Mouse (Mus musculus): ENCODE measurements around the gene Vmn1r163. TPM values are rescaled to one million over a fixed set of nuclear protein-coding genes. Genes with fewer than 3 reads are reported as not detected.
"Not testable (repeated sequence)": the region's sequence is repeated elsewhere in the genome, so short reads cannot be mapped to it uniquely, and the experiment has no call there.

Vmn1r163 gene
- not detected in 2 replicates for polyA plus RNA-seq (2015; fragmentation: Nextera tagmentation; extraction: Ambion mirVana)

- not testable (repeated sequence) for H3K36me3 ChIP-seq; H3K4me1 ChIP-seq; H3K4me2 ChIP-seq; H3K9ac ChIP-seq; H3K27ac ChIP-seq; H3K9me3 ChIP-seq; H3K27me3 ChIP-seq (replicated peaks); ATAC-seq (ENCODE audit: insufficient read depth, low FRiP score, low read depth); H3K4me3 ChIP-seq (replicated peaks)
- no CpG with 5 or more reads among the region's 1 CpGs for WGBS
Observed at GRCm38 (mm10) chr7:23055240-23055639, at the start of gene Vmn1r163. Vmn1r163 (plus strand) TSS chr7:23055540.

DNA sequence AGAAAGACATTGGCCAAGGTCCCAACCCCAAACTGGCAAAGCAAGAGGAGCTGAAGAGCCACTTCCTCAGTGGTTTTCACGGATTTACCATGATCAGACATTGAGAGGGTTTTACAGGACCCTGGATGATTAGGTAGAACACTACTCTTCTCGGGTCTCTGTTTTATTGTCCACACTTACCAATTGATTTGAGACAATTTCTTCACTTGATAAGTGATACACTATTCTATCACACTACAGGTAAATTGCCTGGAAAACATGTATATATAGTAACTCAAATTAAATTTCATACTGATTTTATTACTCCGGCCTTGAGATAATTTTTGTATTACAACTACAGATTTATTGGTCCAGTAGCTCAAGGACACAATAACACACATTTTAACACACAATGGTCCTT, 35.5 kb upstream of the Vmn1r163 start, which contains the start of gene Gm4216:
Gene Gm4216, minus strand, starts transcription at position 101 of the 400 bp plus-strand sequence.
- H3K9me3 ChIP-seq; H3K9ac ChIP-seq; H3K4me2 ChIP-seq; H3K36me3 ChIP-seq; H3K4me3 ChIP-seq (replicated peaks); H3K4me1 ChIP-seq; H3K27ac ChIP-seq; H3K27me3 ChIP-seq (replicated peaks); ATAC-seq (ENCODE audit: insufficient read depth, low FRiP score, low read depth): not testable (repeated sequence)
- no CpG with 5 or more reads among the region's 3 CpGs for WGBS

- not testable (repeated sequence) for H3K36me3 ChIP-seq; H3K9ac ChIP-seq; H3K9me3 ChIP-seq; ATAC-seq (ENCODE audit: insufficient read depth, low FRiP score, low read depth); H3K27ac ChIP-seq; H3K4me2 ChIP-seq; H3K27me3 ChIP-seq (replicated peaks); H3K4me1 ChIP-seq; H3K4me3 ChIP-seq (replicated peaks)
- no CpG with 5 or more reads among the region's 1 CpGs for WGBS
Observed at GRCm38 (mm10) chr7:23067356-23067755, 12.0 kb downstream of the Vmn1r163 start, which contains the start of gene Gm8720. Gm8720 (minus strand) TSS chr7:23067456.

Other genes with a start within 250 kb of the Vmn1r163 start
- gene Vmn1r159, start 211.9 kb upstream of the Vmn1r163 start, polyA plus RNA-seq (2015; fragmentation: Nextera tagmentation; extraction: Ambion mirVana) = not detected in 2 replicates
- not detected in 2 replicates for gene Vmn1r160, start 184.3 kb upstream of the Vmn1r163 start, polyA plus RNA-seq (2015; fragmentation: Nextera tagmentation; extraction: Ambion mirVana)
- not detected in 2 replicates for gene Gm4214, start 70.9 kb upstream of the Vmn1r163 start, polyA plus RNA-seq (2015; fragmentation: Nextera tagmentation; extraction: Ambion mirVana)
- gene Gm4216, start 35.6 kb upstream of the Vmn1r163 start, polyA plus RNA-seq (2015; fragmentation: Nextera tagmentation; extraction: Ambion mirVana) = not detected in 2 replicates
- gene Gm8720, start 11.9 kb downstream of the Vmn1r163 start, polyA plus RNA-seq (2015; fragmentation: Nextera tagmentation; extraction: Ambion mirVana) = not detected in 2 replicates
- not detected in 2 replicates for gene Gm10662, start 88.9 kb downstream of the Vmn1r163 start, polyA plus RNA-seq (2015; fragmentation: Nextera tagmentation; extraction: Ambion mirVana)
- gene Vmn1r165, start 161.8 kb downstream of the Vmn1r163 start, polyA plus RNA-seq (2015; fragmentation: Nextera tagmentation; extraction: Ambion mirVana) = not detected in 2 replicates
- not detected in 2 replicates for gene Vmn1r166, start 196.1 kb downstream of the Vmn1r163 start, polyA plus RNA-seq (2015; fragmentation: Nextera tagmentation; extraction: Ambion mirVana)
- gene Gm6902, start 223.4 kb downstream of the Vmn1r163 start, polyA plus RNA-seq (2015; fragmentation: Nextera tagmentation; extraction: Ambion mirVana) = not detected in 2 replicates
- not detected in 2 replicates for gene Nlrp4e, start 245.7 kb downstream of the Vmn1r163 start, polyA plus RNA-seq (2015; fragmentation: Nextera tagmentation; extraction: Ambion mirVana)

Measured in stomach, embryonic 15.5 days (tissue).